Mouse (Mus musculus) CD4-positive, CD25-positive, alpha-beta regulatory T cell, adult 4 months (primary cell): ENCODE data around the gene Gm20815. TPM values are rescaled to one million over a fixed set of nuclear protein-coding genes. Genes with fewer than 3 reads are reported as not detected.
"Not testable (repeated sequence)": the region's sequence is repeated elsewhere in the genome, so short reads cannot be mapped to it uniquely, and the experiment has no call there.

Source experiments
- ATAC-seq: one replicate; pipeline ENCODE4 v1.8.0; 2017
- polyA plus RNA-seq, 2 experiments: library from polyadenylated mRNA; unstranded; fragments of 100-300 nt; shearing (Covaris generic); gene quantifications; one replicate each; pipeline ENCODE4 v1.2.1; 2017

Gene Gm20815
- polyA plus RNA-seq = not detected

- not testable (repeated sequence) for ATAC-seq
These were observed at the start of gene Gm20815 for GRCm38 (mm10) chrY:8835069-8835468. Gm20815 (minus strand) TSS chrY:8835169.
